Mouse (Mus musculus): ENCODE results near the gene Unc50.

DNA sequence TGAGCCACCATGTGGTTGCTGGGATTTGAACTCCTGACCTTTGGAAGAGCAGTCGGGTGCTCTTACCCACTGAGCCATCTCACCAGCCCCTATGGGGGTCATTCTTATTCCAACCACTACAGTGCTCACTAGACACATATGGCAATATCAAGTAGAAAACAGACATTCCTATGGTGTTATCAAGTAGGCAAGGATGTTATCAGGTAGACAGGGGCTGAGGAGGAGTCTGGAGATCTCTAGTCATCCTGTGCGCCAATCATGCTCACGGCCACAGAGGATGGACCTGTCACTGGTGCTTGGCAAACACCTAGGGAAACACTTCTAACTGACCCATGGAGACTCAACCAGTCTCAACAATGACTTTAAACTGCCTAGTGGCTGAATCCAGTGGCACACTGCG is 54.7 kb downstream of the Unc50 start:
- TF ChIP-seq CTCF (conservative IDR thresholded peaks at IDR 0.05; ENCODE audit: insufficient read depth, insufficient read length, low read depth, low read length) = no peak
- TF ChIP-seq POLR2A (IDR thresholded peaks at IDR 0.05; ENCODE audit: low read depth, low read length) = no peak
